Mouse (Mus musculus) mesoderm, embryonic 11.5 days (tissue): ENCODE measurements at regions not wholly inside any gene's neighbourhood (a gene's known extent, or its start where the extent isn't known, plus 50 kb on each side); places are given as distances from the start of the nearest gene placed in this dataset.

Source experiments
- DNase-seq: peaks from one replicate; pipeline ENCODE4 v3.0.0-alpha.2; 2012; ENCODE audit warnings: low read depth, low spot score

DNA sequence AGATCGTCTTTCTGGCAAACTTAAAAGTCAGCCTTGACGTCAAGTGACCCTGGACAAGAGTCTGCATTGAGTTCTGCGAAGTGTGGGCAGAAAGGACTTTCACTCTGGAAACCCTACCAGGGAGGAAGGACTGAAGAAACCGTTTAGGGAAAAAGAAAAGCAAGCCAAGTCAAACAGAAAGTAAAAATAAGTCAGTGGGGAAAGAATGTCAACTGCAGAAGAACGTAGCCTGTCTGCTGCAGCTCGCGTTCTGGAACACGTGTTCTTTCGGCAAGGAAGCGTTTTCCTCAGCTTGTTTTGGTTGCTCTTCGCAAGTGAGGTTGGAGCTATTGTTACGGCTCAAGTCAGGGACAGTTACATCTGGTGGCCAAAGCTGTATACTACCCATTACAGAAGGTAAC, 147.1 kb upstream of the Klf6 start:
- DNase-seq: no peak

DNA sequence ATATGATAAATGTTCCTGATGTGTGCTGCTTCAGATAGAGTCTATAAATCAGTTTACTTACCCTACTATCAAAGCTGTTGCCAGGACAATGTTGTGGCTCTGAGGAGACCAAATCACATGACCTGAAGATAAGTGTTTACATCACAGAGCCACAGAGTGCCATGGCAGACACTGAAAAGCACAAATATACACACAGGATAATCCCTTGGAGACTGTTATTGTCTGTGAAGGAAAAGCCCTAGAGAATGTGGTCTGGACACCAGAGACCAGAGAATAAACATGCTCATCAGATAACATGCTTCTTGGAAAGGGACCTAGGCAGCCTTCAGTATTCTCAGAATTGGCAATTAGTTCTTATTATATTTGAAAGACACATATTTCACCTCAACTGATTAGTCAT, 146.5 kb upstream of the Klf6 start:
- DNase-seq: no peak

DNA sequence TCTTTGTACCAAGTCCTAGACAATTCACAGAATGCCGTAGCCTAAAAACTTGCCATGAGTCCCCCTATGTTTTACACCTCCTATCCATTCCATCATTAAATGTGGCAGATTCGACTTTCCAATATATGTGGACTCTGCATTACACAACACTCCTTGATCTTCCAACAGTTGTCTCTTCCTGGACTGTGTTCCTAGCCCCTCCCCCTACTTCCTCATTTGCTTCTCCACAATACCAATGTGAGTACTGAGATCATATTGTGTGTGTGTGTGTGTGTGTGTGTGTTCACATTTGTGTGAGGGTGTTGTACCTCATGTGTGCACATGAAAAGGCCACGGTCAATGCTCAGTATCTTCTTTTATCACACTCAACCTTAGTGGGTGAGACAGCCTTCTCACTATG, 144.5 kb upstream of the Klf6 start:
- DNase-seq: no peak

DNA sequence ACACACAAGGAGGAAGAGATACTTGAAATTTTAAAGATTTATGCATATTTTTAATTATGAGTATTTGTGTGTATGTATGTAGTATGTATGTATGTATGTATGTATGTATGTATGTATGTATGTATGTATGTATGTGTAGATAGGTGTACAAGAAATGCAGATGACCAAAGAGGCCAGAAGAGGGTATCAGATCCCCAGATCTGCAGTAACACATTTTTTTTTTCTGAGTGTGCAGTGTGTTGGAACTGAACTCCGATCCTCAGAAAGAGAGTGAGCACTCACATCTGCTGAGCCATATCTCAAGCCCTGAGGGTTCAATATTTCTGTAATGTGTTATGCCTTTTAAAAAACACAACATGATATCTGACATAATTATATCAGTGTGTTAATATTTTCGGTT, 138.0 kb upstream of the Klf6 start:
- no peak for DNase-seq

DNA sequence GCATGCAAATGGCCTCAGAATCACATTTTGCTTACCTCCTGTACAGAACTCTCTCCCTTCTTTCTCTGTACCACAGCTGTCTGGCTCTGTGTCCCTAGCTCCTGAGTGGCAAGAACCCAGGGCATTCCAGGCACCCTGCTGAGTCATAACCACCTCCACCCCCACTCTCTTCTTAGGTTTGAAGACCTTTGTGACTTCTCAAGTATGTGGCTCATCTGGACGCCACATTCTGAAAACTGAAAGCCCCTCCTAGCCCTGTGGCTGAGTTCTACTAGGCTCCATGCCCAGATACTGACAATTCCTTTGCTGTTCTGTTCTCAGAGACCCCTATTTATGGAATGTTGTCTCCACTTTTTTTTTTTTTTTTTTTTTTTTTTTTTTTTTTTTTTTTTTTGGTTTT, 136.9 kb upstream of the Klf6 start:
- DNase-seq: peak; percentile 52

DNA sequence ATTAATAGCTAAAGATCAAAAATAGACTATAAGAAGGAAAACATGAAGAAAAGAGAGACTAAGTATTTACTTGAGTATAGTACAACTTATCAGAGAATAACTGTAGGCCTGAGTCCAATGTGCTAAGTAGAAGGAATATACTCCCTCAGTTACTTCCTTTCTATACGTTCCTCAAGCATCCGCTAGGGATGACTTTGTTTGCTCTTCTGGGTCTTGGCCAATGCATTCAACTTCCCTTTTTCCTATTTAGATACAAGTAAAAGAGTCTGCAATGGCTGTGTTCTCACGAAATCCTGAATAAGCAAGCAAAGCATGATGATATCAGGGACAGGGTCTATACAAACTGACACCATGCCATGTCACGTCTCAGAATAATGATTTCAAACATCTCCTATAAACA, 135.3 kb upstream of the Klf6 start:
- no peak for DNase-seq

DNA sequence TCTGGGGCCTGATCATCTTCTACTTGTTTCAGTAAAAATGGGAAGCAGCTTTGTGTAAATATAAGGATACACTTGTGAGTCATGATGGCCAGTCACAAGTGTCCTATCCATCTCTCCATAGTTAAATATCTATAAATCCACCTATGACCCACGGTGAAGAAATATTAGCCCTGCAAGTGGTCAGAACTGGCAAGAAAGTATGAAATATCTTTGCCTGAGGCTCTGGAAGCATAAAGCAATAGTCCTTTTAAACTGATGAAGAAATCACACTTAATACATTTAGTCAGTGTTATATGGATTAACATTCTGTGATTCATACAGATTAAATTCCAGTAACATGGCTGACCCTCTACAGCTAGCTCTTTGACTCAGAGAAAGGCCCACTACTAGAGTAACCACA, 134.8 kb upstream of the Klf6 start:
- DNase-seq: no peak

DNA sequence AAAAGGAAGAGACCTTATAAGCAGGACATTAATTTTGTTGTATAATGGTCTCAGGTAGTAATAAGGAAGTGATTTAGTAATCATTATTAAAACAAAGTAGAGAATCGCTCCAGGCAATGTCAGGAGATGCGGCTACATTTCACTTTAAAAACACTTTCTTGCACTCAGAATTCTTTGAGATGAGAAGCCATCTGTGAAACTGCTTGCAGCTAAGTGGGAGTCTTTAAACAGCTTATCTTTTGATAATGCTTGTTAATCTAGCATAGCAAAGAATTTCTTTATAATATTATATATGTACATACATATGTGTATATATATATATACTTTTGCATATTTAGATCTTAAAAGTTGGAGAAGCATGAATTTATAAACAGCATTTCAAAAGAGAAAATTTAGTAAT, 133.1 kb upstream of the Klf6 start:
- DNase-seq: no peak

DNA sequence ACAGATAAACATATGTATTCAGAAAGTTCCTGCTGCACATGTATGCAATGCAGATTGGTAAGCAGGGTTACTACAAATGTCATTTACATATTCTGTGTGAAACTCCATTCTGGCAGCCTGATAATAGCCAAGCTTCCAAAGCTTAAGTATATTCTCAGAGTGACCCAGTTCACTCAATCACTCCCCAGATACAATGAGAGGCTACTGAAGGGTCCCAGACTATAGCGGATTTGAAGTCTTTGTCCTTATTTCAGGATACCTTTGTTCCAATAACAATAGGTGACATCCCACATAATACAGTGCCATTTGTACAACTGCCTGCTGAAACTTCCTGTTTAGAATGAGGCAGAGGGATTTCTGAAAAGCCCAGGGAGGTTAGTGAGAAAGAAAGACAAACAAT, 132.5 kb upstream of the Klf6 start:
- DNase-seq: peak; percentile 47

DNA sequence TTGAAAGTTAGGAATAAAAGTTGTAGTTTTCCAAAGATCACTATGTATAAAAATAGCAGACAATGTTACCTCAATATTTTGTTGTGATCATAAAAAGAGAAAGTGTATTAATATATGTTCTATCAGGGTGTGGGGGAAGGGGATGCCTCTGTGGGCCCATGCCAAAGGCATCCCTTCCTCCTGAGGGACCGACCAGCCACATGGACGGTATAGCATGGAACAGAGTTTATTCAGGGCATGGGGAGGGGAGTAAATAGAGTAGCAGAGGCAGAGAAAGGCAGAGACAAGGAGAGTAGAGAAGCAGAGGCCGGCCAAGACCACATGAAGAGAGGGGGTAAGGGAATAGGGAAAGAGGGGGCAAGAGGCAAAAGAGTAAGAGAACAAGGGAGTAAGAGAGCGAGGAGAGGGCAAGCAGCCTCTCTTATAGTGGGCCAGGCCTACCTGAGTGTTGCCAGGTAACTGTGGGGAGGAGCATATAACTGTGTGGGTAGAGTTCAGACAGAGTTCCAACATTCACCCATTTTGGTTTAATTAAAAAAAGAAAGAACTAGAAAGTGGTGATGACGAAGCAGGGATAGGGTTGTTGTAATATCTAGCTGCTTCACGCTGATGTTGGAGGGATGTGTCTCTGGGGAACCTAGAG, 131.7 kb upstream of the Klf6 start:
- DNase-seq: no peak

DNA sequence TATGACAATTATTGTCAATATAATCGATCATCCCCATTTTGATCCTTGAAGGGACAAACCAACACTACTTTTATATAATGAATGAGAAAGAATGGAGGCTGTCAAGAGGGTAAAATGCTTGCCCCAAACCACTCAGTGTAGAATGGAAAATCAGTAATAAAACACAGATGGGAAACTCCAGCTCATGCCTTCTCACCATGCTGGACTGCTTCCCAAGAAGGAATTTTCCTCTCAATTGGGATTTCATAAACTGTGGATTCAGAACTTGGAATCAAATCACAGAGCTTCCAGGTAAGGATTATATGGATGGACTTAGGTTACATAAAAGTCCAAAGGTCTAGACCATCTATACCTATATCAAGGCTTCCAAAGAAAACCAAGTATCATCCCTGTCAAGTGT, 129.1 kb upstream of the Klf6 start:
- DNase-seq: no peak

DNA sequence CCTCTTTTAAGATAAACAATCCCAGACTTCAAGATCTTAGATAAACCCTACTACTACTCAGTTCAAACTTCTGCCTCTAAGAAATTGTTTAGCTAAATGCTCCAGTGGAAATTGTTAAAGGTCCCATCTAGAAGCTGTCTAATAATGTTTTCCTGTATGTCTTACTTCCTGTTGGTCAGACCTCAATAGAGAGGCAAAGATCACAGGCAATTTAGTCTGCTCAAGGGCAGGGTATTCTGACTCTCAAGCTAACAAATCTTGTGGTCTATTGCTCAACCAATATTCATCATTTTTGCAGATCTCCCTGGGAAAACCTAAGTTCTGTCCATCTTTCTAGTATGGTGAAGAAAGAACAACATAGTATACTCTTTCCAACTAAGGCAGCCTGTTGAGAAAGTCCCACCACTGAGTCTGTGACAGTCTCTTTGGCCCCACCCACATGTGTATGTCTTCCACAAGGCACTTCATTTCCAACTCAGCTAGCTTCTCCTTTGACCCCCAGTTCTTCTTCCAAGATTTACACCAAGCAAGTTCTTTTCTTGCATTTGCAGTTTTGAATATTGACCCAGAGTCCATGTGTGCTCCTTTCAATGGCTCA, 126.2 kb upstream of the Klf6 start:
- no peak for DNase-seq

DNA sequence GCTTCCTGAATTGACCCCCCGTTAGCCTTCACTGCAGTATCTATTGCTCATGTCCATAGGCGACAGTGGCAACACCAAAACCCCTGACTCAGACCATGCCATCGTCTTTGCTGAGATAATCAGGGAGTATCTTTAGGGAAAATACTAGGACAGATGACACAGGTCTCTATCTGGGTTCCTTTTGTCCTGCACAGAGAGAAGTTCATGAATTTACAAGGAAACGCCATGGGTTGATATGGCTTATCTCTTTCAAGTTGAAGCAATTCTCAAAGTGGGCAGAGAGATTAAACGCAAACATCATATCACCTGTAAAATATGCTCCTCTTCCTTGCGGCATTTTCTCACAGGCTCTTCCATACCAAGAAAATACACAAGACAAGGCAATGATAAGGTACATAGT, 124.8 kb upstream of the Klf6 start:
- no peak for DNase-seq

DNA sequence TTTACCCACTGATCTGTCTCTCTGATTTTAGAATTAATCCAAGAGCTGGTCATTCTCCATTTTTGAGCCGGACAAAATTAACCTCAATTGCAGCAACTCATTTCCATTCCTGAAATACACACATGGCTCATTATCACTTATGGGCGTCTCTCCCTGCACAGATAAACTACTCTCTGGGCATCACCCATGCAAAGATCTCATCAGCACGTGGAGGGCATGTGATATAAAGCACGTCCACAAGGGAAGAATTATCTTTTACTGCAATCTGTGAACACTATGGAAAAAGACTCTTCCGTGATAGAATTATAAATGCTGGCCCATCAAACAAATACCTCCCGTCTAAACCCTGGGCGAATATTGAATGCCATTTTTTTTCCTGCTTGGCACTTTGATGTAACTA, 124.1 kb upstream of the Klf6 start:
- DNase-seq: no peak

DNA sequence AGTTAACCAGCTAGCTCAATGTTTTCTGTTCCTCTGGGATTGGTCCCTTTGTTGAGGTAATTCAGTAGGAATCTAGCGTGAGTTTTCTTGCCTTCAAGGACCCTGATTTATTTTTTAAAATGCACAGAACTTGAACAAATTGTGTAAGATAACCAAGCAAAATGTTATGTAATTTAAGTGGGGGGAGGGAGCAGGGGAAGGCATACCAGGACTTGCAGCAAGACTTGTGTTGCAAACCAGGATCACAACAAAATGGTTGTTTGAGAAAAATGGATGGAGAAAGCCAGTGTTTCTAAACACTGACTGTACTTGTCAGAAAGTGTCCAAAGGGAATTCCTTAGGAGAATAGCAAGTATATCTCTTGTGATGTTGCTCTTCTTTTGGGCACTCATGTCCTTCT, 120.5 kb upstream of the Klf6 start:
- DNase-seq: no peak

DNA sequence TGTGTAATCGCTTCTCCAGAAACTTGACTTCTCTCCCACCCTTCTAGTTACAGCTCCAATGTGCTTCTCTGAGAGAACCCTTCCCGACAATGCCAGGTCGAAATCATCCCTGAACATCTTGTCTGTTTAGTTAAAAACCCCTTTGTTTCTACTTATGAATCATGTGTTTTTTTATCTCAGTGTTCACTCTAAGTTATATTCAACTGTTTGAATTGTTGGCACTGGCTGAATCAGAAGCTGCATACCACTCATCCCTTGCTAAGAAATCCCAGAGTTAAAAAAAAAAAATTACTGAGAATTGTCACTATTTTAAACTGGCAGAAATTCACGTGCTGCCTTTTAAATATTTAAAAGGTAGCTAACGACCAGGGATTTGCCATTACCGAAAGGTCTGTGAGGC, 116.3 kb upstream of the Klf6 start:
- DNase-seq: no peak

DNA sequence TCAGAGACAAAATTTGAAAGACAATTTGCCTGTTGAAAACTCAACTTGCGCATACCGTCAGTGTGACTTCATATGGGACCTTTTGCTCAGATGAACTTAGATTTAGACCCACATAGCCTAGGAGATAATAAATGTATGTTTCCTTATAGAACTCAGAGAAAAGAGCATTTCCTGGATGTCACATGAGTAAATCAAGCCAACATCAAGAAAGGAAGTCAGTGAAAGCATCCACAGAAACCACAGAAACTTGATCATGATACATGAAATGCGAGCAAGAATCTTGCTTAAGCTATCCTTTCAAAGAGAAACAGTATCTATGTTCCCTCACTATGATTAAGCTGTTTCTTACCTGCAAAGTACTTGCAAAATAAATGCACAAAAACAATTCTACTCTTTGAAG, 104.1 kb upstream of the Klf6 start:
- no peak for DNase-seq

DNA sequence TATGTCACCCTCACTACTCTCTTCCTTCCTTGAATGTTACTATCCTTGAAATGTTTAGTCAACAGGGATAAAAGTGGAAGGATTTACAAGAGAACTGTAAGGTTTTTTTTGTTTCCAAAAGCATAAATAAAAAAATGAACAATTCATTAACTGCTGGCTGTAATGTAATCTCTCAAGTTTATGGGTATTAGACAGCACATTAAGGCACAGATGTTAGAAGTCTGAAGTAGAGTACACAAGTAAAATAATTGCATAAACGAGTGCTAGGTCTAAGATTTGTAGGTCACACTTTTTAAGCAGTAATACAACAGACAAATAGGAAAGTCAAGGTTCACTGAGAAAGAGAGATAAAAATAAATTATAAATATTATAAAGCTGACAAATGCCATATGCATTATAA, 103.3 kb upstream of the Klf6 start:
- no peak for DNase-seq

DNA sequence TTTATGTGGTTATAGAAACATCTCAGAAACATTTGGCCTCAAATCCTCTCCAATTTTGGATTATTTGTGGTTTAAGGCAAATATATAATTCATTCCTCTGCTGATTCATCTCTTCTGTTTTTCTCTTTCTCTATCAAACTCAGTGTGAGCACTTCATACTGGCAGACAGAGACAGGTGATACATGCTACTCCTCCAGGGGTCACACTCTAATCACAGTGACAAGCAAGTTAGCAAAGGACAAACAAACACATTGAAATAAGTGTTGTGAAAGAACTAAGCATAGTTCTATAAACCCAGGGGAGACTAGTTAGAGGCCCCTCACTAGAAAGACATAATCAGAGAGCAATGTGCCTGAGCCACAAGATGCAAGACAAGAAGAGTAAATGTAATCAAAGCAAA, 101.3 kb upstream of the Klf6 start:
- DNase-seq: no peak

DNA sequence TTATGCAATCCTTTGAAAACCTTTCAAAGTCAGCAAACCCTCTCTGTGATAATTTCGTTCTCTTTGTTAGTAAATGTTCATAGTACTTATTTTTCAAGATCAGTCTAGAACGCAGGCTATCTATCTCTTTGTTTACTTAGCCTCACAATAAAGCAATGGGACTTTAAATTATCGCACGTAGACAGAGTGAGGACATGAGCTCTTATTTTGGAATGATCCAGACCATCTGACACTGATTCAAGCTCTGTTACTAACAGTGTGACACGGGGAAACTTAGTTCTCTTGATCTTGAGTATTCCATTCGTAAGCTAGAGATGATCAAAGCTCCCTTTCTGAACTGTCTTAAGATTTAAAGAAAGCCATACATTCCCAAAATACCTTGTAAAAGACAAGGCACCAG, 94.9 kb upstream of the Klf6 start:
- DNase-seq: no peak

DNA sequence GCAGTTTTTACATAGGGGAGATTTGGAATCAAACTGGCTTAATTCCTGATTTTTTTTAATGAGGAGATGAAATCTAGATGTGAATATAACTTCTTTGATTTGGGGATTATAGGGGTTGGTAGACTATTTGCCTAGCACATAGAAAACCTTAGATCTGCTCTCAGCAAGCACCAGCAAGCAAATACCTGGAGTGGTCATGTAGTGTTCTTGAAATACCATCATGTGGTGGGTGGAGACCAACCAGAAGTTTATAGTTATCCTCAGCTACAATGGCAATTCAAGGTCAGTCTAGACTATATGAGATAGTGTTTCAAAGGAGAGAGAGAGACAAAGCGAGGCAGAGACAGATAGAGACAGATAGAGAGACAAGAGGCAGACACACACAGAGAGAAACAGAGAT, 94.1 kb upstream of the Klf6 start:
- no peak for DNase-seq

DNA sequence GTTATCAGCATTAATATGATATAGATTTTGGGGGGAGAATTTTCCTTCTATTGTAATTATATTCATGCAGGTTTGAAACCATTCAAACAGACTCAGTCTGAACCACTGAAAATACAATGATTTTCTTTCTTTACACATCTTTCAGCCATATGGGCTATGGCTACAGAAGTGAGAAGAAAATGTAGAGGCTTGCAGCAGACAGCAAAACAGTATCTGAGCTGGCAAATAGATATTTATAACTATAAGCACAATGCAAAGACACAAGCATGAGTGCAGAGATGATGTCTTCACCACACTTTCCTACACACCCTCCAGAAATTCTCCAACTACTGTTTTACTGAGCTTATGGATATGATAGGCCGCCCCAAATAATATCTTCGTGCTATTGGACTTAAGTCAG, 92.6 kb upstream of the Klf6 start:
- no peak for DNase-seq

DNA sequence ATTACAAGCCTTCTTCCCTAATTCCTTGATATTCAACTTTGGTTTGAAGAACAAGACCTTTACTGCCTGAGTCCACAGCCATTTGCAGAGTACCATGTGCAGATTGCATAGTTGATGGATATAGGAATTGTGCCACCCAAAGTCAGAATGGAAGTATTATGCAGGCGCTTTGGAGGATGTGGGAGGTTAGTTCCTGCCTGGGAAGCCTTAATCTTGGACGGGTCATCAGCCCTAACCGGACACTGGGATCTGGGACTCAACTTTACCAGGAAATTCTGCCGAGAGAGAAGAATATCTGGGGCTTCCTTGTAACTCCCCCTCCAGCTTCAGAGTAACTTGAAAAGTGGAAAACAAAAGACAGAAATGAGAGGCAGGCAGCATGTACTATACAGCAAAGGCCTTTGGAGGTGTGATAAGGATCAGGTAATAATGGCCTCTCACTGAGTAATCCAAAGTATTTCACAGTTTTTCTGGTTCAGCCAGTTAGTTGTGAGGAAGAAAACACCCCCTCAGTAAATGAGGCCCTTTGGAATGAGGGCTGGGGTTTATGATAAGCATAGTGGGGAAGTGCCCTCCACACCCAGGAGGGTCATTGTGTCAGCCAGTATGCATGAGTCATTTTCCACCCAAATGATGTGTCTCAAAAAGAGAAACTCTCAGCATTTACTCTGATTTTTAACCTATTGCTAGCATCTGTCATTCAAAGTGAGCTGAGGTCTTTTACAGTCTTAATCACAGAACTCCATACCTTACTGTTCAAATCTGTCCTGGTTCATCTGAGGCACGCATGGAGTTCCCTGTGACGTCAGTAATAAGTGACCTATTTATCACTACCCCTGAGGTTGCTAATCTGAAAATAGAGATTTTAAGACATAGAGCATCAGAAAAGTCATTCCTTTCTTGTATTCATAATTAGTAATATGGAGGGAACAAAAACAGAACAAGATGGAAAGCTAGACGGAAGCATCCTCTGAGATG, 91.7 kb upstream of the Klf6 start:
- DNase-seq: no peak
